Mouse (Mus musculus) natural killer cell, adult 2 months (primary cell): ENCODE measurements around the gene Tmed2.
"Not testable (repeated sequence)": the region's sequence is repeated elsewhere in the genome, so short reads cannot be mapped to it uniquely, and the experiment has no call there.

Experiments used
- DNase-seq, 2 experiments: peaks; one replicate each; pipeline ENCODE4 v3.0.0; 2022; ENCODE audit warnings: low spot score in 2 of 2

Gene Tmed2

GRCm38 (mm10) chr5:124578633-124579317 is 38.3 kb downstream of the Tmed2 start, which contains the start of the genes Eif2b1 and Gtf2h3:
Eif2b1 (minus strand) TSS chr5:124579131.
Gtf2h3 (plus strand) TSS chr5:124579140.
- peak; percentile 83 to 91 for DNase-seq

GRCm38 (mm10) chr5:124582515-124582914 is 42.0 kb downstream of the Tmed2 start:
- DNase-seq, result no peak

GRCm38 (mm10) chr5:124592768-124593167 is 52.3 kb downstream of the Tmed2 start:
- DNase-seq, result no peak

- peak; percentile 66 to 74 for DNase-seq
Observed at GRCm38 (mm10) chr5:124598224-124599174, 58.0 kb downstream of the Tmed2 start.

- not testable (repeated sequence) for DNase-seq
Observed at GRCm38 (mm10) chr5:124599726-124600125, 59.2 kb downstream of the Tmed2 start.
